Mouse (Mus musculus) ES-E14 (cell line): Measurements from ENCODE around the gene Gngt2.

ENCODE experiments used
- HCFC1 ChIP-seq: IDR thresholded peaks from 2 replicates; pipeline ENCODE4 v1.6.1; 2012; ENCODE audit warnings: low read length, inconsistent platforms, borderline replicate concordance; ENCODE audit not compliant: insufficient read depth
- MAFK ChIP-seq: IDR thresholded peaks from 2 replicates; pipeline ENCODE4 v1.6.1; 2014; ENCODE audit warnings: mild to moderate bottlenecking, low read depth, low read length, inconsistent platforms; ENCODE audit not compliant: insufficient read depth
- ZC3H11A ChIP-seq: IDR thresholded peaks from 2 replicates; pipeline ENCODE4 v1.6.1; 2012; ENCODE audit warnings: low read depth, mild to moderate bottlenecking, inconsistent platforms, low read length, borderline replicate concordance

GRCm38 (mm10) chr11:95834143-95834667 lies 2.8 kb upstream of the Gngt2 start:
- TF ChIP-seq ZC3H11A (no peak), HCFC1 (no peak), MAFK (no peak)
